Mouse (Mus musculus) erythroblast, adult 5-6 weeks (primary cell): ENCODE measurements around the gene Gm13088. TPM values are rescaled to one million over a fixed set of nuclear protein-coding genes. Genes with fewer than 3 reads are reported as not detected.
"Not testable (repeated sequence)": the region's sequence is repeated elsewhere in the genome, so short reads cannot be mapped to it uniquely, and the experiment has no call there.

Source experiments
- ATAC-seq: replicated peaks from 2 replicates; pipeline ENCODE4 v1.8.0; 2016; ENCODE audit warnings: moderate number of reproducible peaks, mild to moderate bottlenecking, moderate TSS enrichment, inconsistent platforms; ENCODE audit not compliant: poor library complexity, low FRiP score, severe bottlenecking
- total RNA-seq, 2 experiments: library from RNA; stranded (forward) in 1 of 2; stranded (reverse) in 1 of 2; fragments of 150-400 nt in 1 of 2; fragments of 200-764, 138-1000 nt in 1 of 2; gene quantifications; 2 replicates each; pipeline versions ENCODE4 v1.2.3 to v1.2.4; 2015 to 2017; ENCODE audit warnings: low replicate concordance in 2 of 2

Gene Gm13088
- not detected in 2 replicates for total RNA-seq (2015; ENCODE audit: low replicate concordance)
- not detected in 2 replicates for total RNA-seq (2017; ENCODE audit: low replicate concordance)

- ATAC-seq: not testable (repeated sequence)
Measured at GRCm38 (mm10) chr4:143657146-143657545, at the start of gene Gm13088. TSS of gene Gm13088 (minus strand) at chr4:143657246.

- no peak for ATAC-seq
Measured at GRCm38 (mm10) chr4:143702611-143703010, 45.6 kb upstream of the Gm13088 start, which contains the start of gene Gm13089. TSS of gene Gm13089 (minus strand) at chr4:143702711.

DNA sequence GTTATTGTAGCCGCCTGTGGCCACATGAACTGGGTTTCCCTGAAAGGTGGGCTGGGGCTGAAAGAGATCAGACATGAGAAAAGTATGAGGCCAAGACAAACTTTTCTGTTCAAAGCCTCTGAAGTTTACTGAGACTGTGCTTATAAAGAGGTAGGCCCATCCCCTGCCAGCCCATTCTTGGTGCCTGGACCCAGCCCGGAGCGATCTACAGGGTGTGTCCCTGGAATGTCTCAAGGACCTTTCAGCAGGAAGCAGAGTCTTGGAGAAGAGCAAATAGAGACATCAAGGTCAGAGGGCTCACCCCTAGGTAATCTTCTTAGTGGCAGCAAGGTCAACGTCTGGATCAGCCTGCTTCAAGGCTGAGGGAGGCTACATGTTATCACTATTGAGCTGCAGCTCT lies 38.9 kb downstream of the Gm13088 start:
- ATAC-seq: not testable (repeated sequence)

- not testable (repeated sequence) for ATAC-seq
Measured at GRCm38 (mm10) chr4:143614703-143615102, 42.3 kb downstream of the Gm13088 start, which contains the start of gene Gm13083. TSS of gene Gm13083 (plus strand) at chr4:143615003.

GRCm38 (mm10) chr4:143611927-143612326 lies 45.1 kb downstream of the Gm13088 start:
- peak; percentile 73; the same call in 1 of the 2 replicates for ATAC-seq

Other genes with a start within 250 kb of the Gm13088 start
- gene Pramef8, start 244.8 kb downstream of the Gm13088 start, total RNA-seq (2015; ENCODE audit: low replicate concordance): 2.5 and 4.4 TPM in 2 replicates
- 4.3 and 4.9 TPM in 2 replicates for gene Pramef8, start 244.8 kb downstream of the Gm13088 start, total RNA-seq (2017; ENCODE audit: low replicate concordance)
- gene Oog4, start 206.9 kb downstream of the Gm13088 start, total RNA-seq (2015; ENCODE audit: low replicate concordance): not detected in 2 replicates
- gene Oog4, start 206.9 kb downstream of the Gm13088 start, total RNA-seq (2017; ENCODE audit: low replicate concordance): not detected in 2 replicates
- gene Gm13043, start 145.9 kb downstream of the Gm13088 start, total RNA-seq (2015; ENCODE audit: low replicate concordance): not detected in 2 replicates
- not detected in 2 replicates for gene Gm13043, start 145.9 kb downstream of the Gm13088 start, total RNA-seq (2017; ENCODE audit: low replicate concordance)
- not detected in 2 replicates for gene Gm13040, start 121.3 kb downstream of the Gm13088 start, total RNA-seq (2015; ENCODE audit: low replicate concordance)
- not detected in 2 replicates for gene Gm13040, start 121.3 kb downstream of the Gm13088 start, total RNA-seq (2017; ENCODE audit: low replicate concordance)
- not detected in 2 replicates for gene BC080695, start 105.5 kb downstream of the Gm13088 start, total RNA-seq (2015; ENCODE audit: low replicate concordance)
- not detected in 2 replicates for gene BC080695, start 105.5 kb downstream of the Gm13088 start, total RNA-seq (2017; ENCODE audit: low replicate concordance)
- gene Gm13057, start 105.5 kb downstream of the Gm13088 start, total RNA-seq (2015; ENCODE audit: low replicate concordance): not detected in 2 replicates
- gene Gm13057, start 105.5 kb downstream of the Gm13088 start, total RNA-seq (2017; ENCODE audit: low replicate concordance): not detected in 2 replicates
- not detected in 2 replicates for gene Gm13083, start 42.2 kb downstream of the Gm13088 start, total RNA-seq (2015; ENCODE audit: low replicate concordance)
- gene Gm13083, start 42.2 kb downstream of the Gm13088 start, total RNA-seq (2017; ENCODE audit: low replicate concordance): not detected in 2 replicates
- gene Gm13089, start 45.5 kb upstream of the Gm13088 start, total RNA-seq (2015; ENCODE audit: low replicate concordance): not detected in 2 replicates
- gene Gm13089, start 45.5 kb upstream of the Gm13088 start, total RNA-seq (2017; ENCODE audit: low replicate concordance): not detected in 2 replicates
- not detected in 2 replicates for gene Gm13078, start 62.2 kb upstream of the Gm13088 start, total RNA-seq (2015; ENCODE audit: low replicate concordance)
- gene Gm13078, start 62.2 kb upstream of the Gm13088 start, total RNA-seq (2017; ENCODE audit: low replicate concordance): not detected in 2 replicates
- gene Gm13023, start 132.1 kb upstream of the Gm13088 start, total RNA-seq (2015; ENCODE audit: low replicate concordance): not detected in 2 replicates
- not detected in 2 replicates for gene Gm13023, start 132.1 kb upstream of the Gm13088 start, total RNA-seq (2017; ENCODE audit: low replicate concordance)
- not detected in 2 replicates for gene Gm13084, start 158.8 kb upstream of the Gm13088 start, total RNA-seq (2015; ENCODE audit: low replicate concordance)
- not detected in 2 replicates for gene Gm13084, start 158.8 kb upstream of the Gm13088 start, total RNA-seq (2017; ENCODE audit: low replicate concordance)
- not detected in 2 replicates for gene Gm13103, start 189.3 kb upstream of the Gm13088 start, total RNA-seq (2015; ENCODE audit: low replicate concordance)
- gene Gm13103, start 189.3 kb upstream of the Gm13088 start, total RNA-seq (2017; ENCODE audit: low replicate concordance): not detected in 2 replicates
- not detected in 2 replicates for gene Pramef6, start 243.1 kb upstream of the Gm13088 start, total RNA-seq (2015; ENCODE audit: low replicate concordance)
- not detected in 2 replicates for gene Pramef6, start 243.1 kb upstream of the Gm13088 start, total RNA-seq (2017; ENCODE audit: low replicate concordance)